Mouse (Mus musculus): ENCODE data around the gene Gtf2h1.
"Not testable (repeated sequence)": the region's sequence is repeated elsewhere in the genome, so short reads cannot be mapped to it uniquely, and the experiment has no call there.

The Gtf2h1 gene

DNA sequence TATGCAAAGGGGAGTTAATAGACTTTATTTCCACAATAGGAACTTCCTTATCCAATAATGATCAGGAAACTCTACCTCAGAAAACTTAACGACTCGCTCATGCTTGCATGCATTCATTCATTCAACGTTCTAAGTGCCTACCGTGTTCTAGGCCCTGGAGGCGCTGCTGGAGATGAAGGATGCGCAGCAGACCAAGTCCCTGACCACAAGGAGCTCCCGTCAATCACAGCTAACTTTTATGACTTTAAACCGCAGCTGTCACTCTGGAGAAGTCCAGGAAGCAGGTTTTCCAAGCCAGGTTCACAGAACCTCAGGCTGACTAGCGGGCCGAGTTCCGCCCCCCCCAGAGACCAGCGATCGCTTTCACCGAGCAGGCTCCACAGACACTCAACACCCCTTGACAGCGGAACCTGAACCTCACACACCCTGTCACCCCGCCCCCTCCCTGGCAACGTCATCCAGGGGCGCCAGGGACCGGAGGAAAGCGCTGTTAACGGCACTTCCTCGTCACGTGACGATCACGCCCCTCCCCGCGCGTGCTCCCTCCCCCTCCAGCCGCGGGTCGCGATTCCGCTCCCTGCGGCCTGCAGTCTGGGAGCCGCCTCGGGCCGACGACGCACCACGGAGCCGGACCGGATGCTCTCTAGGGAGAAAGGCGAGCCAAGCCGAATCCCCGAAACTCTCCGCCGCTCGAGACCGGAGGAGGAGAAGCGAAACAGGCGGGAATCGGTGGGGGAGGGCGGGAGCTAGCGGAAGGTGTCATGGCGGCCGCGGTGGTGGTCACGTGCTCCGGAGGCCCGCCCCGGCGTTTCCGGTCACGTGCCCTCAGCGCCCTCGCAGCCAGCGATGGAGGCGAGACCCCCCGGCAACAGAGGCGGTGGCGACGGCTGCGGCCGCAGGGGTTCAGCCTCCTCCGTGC is at the start of gene Gtf2h1, which contains the start of gene Hps5:
Gene Gtf2h1, plus strand, starts transcription at position 817 of the 919 bp plus-strand sequence.
Gene Hps5, minus strand, starts transcription at position 778 of the 919 bp plus-strand sequence.
- peak; percentile 98 for DNase-seq (ENCODE audit: low spot score)

DNA sequence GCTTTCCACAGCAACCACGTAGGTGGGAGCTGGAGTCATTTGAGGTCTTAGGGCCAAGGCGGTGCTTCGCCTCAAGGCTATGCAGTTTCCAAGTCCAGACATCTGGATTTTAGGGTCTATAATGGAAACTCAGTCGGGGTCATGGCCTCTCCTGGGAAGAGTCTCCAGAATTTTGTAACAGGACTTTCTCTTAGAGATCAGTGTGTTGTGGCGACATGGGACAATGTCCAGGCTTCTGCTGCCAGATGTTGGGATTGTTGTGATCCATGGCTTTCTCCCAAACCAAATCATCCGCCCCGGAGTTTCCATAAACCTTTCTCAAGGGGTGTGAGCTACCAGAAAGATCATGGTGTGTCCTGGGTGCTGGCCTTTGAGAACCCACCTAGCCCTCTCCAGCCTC is 49.5 kb upstream of the Gtf2h1 start:
- DNase-seq (ENCODE audit: low spot score) = no peak

DNA sequence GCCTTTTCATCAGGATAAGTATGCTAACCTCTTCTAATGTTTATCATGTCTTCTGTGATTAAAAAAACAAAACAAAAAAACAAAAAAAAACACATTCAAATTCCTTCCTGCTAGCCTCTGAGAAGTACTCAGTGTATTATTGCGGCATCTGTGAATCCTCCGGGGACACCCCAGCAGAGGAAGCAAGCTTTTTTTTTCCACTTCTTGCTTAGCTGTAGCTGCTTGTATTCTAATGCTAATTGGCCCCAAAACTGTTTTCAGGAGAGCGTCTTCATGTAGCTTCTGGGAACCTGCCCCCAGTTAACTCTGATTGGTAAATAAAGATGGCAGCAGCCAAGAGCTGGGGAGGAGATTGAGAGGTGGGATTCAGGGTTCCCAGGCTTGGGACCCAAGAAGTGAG is 47.4 kb upstream of the Gtf2h1 start:
- DNase-seq (ENCODE audit: low spot score) = no peak

DNA sequence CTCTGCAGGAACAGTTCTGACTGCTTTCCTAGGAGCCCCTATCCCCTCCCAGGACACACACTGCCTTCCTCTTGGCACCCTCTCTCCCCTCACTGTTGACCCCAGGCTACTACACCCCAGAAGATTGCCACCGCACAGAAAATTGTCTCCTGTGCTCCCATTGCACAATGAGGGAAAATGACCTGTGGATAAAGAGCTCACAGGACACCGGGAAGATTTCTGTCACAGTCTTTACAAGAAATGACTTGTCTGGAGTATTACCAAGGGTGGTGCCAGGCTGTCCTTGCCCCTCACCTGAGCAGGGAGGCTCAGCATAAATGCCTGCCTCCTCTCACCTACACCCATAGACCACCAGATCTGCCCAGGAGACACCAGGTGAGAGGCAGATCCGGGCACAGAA is 44.4 kb upstream of the Gtf2h1 start, which contains the start of gene Saa2:
Gene Saa2, plus strand, starts transcription at position 301 of the 400 bp plus-strand sequence.
- DNase-seq (ENCODE audit: low spot score) = no peak

DNA sequence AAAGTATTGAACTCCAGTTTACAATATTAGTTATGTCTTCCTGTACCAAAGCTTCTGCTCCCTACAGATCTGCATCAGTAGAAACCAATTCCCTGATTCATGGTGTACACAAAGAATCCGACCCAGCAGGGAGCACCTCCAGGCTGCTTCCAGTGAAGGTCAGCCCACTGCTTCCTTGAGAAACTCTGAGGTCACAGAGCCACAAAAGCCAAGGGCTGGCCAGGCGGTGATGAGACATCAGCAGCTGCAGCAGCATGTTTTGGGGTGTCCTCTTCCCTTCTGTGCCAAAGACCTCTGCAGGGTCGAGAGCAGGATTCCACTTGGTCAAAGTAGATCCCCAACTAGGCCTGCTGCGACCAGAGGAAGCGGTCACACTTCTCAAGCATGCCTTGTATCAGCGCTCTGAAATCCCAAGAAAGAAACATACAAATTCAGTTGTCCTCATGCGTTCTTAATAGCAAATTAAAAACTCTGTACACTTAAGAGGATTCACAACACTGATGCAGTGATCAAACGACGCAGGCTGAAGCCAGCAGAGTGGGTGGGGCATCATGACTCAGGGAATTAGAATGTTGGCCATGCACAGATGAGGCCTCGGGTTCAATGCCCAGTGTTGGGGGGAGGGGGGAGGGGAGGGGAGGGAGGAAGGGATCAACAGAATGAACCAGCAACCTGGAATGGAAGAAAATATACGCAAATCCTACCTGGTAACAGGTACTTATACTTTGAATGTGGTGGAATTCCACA is 34.7 kb upstream of the Gtf2h1 start:
- peak; percentile 10 for DNase-seq (ENCODE audit: low spot score)

DNA sequence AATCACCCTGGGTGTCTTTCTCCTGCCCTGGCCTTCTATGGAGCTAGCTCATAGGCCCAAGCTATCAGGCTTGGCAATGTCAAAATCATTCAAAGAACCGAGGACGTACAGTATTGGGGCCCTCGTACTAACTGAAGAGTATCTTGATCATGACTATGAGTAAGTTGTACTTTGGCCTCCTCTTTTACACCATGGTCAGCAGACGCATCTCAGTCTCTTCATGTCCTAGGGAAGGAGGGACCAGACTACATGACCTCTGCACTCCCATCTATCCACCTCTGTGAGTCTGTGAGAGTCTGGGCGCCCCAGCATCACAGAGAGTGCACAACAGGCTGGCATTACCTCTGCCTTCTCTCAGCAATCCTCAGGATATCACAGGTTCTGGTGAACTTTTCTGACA is 33.3 kb upstream of the Gtf2h1 start:
- DNase-seq (ENCODE audit: low spot score) = no peak

DNA sequence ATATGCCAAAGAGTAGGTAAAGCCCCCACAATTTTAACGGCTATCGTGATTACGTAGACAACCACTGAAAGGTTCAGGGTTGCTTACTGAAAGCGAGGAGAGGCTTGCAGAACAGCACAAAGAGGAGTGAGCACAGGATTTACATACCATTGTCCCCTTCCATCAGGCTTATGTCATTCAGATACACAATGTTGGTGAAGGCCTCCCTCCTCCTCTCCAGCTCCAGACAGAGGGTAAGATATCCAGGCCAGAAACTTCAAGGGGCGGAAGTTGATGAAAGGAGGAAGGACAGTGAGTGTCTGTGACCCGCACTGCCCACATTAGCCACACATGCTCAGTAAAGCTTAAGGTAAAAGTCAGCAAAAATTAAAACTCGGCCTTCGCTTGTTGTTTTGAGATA is 31.2 kb upstream of the Gtf2h1 start:
- DNase-seq (ENCODE audit: low spot score) = no peak

DNA sequence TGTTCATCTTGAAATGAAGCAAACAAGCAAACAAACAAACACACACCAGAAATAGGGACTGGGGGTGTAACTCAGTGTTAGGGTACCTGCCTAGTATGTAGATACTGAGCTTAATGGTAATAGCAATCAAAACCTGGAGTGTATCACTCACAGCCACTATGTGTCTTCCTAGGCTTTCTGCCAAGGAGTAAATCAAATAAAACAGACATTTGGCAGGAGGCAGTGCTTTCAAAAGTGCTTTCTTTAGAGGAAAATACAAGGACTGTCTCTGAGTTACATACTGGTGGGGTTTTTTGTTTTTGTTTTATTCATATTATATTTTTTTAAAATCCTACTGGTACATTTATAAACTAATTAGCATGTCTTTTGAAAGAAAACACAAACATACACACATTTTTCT is 28.5 kb upstream of the Gtf2h1 start:
- DNase-seq (ENCODE audit: low spot score) = no peak

DNA sequence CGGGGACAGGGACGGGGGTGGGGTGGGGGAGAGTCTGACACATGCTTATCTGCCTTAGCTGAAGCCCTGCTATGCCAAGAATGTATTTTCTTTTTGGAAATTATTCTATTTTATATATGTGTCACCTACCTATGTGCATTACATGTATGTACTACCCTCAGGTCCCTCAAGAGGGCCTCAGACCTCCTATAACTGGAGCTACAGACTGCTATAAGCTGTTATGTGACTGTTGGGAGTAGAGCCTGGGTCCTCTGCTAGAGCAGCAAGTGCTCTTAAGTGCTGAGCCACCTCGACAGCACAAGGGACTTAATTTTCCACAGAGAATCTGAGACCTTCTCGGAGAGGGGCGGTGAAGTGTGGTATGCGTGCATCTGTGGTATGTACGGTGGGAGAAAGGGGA is 27.5 kb upstream of the Gtf2h1 start:
- DNase-seq (ENCODE audit: low spot score) = no peak

DNA sequence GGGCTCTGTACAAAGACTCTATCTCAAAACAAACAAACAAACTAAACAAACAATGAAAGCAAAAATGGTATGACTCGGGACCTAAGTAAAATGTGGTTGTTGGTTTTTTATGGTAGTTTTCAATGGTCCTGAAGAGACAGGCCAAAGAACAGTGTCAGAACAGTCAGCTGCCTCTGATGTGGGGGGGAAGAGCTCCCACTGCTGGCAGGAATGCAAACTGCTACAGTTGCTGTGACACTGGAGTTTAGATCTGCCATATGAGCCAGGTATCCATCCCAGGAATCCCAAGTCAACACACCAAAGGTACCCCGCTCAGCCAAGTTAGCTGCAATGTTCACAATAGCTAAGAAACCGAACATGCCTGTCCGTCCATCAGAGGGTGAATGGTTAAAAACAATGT is 25.2 kb upstream of the Gtf2h1 start:
- DNase-seq (ENCODE audit: low spot score) = peak; percentile 11

DNA sequence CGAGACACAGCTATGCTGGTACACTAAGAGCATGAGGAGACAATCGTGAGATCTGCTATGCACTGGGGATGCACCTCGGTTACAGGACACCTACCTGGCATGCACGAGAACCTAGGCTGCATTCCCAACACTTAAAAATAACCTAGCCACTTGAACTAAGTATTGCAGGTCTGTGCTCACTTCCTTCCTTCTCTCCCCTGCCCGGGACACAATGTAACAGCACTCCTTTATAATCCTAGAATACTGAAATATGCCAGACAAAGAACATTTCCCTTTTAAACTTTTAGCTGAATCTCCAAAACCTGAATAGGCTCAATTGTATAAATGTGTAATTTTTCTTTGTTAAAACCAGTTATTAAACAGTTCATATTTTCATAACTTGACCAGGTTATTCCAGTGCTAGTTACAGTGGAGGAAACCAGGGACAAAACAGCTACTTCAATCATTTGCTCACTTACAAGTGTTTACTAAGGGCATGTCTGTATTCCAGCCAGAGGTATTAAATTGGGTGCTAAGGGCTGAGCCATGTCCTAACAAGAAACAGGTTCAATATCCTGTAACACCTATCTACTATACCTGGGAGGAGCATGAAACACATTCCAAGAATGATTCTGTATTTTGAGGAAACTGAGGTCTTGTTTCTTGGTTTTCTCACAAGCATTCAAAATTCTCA is 6.6 kb upstream of the Gtf2h1 start:
- no peak for DNase-seq (ENCODE audit: low spot score)

DNA sequence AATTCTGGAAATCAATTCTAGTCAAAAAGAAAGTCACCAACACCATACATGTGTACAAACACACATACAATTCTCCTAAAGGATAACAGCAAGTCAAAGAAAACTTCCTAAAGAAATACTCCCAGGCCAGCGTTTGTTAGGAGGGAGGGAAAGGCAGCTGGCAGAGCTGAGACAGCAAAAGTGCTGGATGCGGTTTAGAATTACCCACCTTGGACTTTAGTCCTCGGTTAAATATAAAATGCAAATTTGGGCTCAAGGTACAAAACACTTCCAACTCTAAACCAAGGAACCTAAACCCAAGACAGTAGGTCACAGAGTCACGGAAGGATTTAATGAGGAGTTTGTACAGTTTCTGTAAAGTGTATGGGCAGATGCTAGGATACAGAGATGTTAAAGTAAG is 2.0 kb upstream of the Gtf2h1 start:
- no peak for DNase-seq (ENCODE audit: low spot score)

DNA sequence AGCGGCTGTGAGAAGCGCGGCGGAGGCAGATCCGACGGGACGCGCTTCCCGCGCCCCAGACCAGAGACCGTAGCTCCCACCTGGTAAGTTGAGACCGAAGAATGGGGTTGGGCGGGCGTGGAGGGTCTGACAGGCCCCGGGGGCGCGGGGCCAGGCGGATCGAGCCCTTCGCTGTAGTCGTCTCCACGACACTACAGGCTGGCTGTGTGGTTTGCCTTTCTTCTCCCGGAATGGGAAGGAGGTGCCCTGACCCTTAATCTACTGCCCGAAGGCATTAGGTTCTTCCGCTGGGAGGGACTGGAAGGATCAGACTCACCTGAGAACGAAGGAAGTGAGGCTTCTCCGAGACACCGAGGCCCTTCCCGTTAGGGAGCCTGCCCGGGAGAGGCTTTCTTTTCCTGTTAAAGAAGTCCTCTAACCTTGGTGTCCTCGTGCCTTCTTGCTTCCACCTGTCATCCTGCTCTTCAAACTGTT is 340 bp downstream of the Gtf2h1 start:
- peak; percentile 29 for DNase-seq (ENCODE audit: low spot score)

DNA sequence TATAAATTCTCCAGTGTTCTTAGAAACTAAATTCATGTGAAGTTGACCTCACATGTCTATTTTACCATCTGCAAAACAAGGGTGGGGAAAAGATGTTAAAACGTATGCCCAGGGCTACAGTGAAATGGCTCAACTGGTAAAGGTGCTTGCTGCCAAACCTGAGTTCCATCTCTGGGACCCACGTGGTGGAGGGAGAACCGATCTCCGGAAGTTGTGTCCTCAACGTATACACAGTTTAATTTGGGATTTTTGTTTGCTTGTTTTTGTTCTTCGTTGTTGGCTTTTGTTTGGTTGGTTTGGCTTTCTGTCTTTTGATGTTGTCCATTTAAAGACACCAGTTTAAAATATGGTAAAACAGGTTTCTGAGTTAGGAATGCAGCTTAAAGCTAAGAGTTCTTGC is 876 bp downstream of the Gtf2h1 start:
- DNase-seq (ENCODE audit: low spot score) = no peak

DNA sequence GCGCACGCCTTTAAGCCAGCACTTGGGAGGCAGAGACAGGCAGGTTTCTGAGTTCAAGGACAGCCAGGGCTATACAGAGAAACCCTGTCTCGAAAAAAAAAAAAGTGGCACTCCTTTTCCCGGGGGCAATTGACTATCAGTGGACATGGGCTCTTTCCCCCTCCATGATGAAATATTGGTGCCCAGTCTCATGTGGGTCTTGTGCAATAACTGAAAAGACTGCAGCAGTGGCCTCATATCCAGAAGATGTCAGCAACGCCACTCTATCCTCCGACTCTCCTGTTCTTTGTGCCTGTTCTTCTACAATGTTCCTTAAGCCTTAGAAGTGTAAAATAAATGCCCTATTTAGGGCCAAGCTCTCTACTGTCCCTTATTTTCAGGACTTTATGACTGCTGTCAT is 14.4 kb downstream of the Gtf2h1 start:
- DNase-seq (ENCODE audit: low spot score) = no peak

DNA sequence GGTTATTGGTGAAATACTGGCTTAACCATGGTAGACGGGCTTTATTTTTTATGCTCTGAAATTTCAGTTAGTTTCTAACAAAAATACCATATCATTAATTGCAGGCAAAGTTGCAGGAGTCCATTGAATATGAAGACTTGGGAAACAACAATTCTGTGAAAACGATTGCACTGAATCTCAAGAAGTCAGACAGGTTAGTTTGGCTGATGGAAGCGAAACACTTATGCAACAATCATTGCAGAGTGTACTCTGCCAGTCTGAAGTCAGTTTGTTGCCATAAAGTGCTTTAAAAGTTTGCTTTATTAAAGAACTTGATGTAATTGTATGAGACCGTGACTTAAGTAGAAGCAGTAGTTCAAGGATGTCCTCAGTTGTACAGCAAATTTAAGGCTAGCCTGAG is 18.1 kb downstream of the Gtf2h1 start:
- no peak for DNase-seq (ENCODE audit: low spot score)

DNA sequence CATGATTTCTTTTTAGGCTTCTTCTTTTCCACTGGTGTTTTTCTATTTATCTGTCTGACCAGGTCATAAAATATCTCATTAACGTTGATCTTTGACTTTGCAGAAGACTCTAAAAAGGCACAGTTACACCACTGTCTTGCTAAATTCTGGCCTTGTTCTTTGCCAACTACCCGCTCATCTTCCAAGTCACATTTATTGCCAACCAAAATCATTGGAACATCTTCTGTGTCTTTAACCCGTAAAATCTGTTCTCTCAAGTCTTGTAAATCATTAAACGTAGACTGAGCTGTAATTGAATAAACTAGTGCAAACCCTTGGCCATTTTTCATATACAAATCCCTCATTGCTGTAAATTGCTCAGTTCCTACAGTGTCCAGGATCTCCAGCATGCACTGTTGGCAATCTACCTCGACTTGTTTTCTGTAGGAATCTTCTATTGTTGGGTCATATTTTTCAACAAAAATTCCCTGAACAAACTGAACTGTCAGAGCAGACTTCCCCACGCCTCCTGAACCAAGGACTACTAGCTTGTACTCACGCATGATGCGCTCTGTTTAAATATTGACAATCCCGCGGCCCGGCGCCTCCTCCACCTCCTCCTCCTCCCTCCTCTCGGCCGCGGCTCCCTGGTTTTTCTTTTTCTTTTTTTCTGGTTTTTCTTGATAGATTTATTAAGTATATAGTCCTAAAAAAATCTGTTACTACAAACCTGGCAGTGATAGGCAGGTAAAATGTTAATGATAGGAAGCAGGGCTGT is 25.2 kb downstream of the Gtf2h1 start:
- DNase-seq (ENCODE audit: low spot score) = not testable (repeated sequence)

DNA sequence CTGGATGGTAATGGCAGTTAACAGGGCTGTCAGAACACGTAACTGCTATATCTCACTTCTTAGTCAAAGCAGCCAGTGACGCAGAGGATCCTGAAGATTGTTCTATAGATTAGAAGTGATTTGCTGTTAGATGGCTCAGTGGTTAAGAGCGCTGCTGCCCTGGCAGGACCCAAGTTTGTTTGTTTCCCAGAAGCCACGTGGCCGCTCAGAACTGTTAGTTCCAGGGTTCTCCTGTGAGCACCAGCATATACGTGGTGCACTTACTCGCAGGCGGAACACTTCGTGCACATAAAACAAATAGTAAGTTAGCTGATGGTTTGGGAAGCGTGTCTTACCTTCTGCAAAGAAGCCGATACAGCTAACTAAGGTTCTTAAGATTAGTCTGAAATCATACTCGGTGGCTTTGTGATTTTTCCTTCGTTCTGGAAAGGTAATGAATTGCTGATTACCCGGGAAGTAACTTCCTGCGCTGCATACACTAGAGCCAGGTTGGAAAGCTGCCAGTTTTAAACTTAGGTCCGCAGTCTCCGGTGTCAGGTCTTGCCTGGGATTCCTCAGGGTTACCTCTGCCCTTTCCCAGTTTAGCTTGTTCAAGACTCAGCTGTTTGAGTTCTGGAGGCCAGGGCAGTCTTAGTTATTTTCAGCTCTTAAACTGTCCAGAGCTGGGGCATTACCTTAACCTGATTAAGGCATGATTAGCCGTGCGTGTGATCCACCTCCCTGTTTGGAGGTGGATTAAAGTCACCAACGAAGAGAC is 31.3 kb downstream of the Gtf2h1 start:
- no peak for DNase-seq (ENCODE audit: low spot score)

DNA sequence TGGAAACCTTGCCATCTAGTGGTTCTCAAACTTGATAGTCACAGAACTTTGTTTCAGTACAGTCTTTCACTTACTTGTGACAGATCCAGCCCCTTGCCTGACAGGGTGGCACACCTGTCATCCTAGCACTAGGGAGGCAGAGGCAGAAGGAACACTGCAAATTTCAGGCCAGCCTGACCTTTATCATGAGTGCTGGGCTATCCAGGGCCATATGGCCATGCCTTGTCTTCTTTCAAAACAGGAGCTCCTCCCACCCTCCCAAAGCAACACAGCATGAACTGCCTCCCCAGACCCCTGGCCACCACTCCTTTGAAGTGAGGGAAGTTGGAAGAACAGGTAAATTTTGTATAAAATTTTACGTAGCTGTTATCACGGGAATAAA is 31.9 kb downstream of the Gtf2h1 start:
- DNase-seq (ENCODE audit: low spot score) = no peak

DNA sequence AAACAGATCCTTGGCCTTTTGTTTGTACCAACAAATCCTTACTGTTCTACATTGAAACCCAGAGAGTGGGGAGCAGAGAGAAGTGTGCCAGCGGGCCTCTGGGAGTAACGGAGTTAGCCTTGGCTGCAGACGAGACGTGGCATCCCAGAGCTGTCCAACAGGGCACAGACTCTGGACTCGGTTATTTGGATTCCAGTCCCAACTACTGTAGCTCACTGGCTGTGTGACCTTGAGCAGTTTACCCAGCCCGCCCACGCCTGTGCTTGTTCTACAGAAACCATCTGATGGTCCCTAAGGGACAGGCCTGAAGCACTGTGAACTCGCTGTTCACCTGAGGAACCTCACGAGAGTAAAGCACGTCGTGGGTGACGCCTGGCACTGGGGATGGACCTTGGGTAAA is 34.0 kb downstream of the Gtf2h1 start:
- no peak for DNase-seq (ENCODE audit: low spot score)
